Mouse (Mus musculus) intestine, embryonic 14.5 days (tissue): ENCODE measurements around the gene Prkag3. TPM values are rescaled to one million over a fixed set of nuclear protein-coding genes. Genes with fewer than 3 reads are reported as not detected.

Source experiments
- ATAC-seq: fragments of 200-750 bp; cut with Nextera tagmentation; replicated peaks from 2 replicates; pipeline ENCODE4 v1.8.0; 2017; ENCODE audit warnings: low read depth, moderate number of reproducible peaks, moderate TSS enrichment, moderate library complexity; ENCODE audit not compliant: low FRiP score, low TSS enrichment
- DNase-seq: peaks from one replicate; pipeline ENCODE4 v3.0.0-alpha.2; 2018; ENCODE audit warnings: low spot score
- H3K27ac ChIP-seq: fragments of 300-500 bp; sonication (generic); 2 replicates; pipeline ENCODE4 v1.5.1; 2014; ENCODE audit warnings: low read depth, mild to moderate bottlenecking, control low read depth
- H3K27me3 ChIP-seq: fragments of 300-500 bp; sonication (generic); replicated peaks from 2 replicates; pipeline ENCODE4 v1.6.1; 2014; ENCODE audit warnings: low read length, control low read depth; ENCODE audit not compliant: control insufficient read depth, insufficient read depth
- H3K36me3 ChIP-seq: fragments of 300-500 bp; sonication (generic); 2 replicates; pipeline ENCODE4 v1.6.1; 2014; ENCODE audit warnings: low read length, control low read depth; ENCODE audit not compliant: control insufficient read depth, insufficient read depth
- H3K4me1 ChIP-seq: fragments of 300-500 bp; sonication (generic); replicated peaks from 2 replicates; pipeline ENCODE4 v1.6.1; 2014; ENCODE audit warnings: low read length, control low read depth, mixed read lengths; ENCODE audit not compliant: control insufficient read depth, insufficient read depth
- H3K4me2 ChIP-seq: fragments of 300-500 bp; sonication (generic); 2 replicates; pipeline ENCODE4 v1.6.1; 2014; ENCODE audit warnings: low read length
- H3K4me3 ChIP-seq: fragments of 300-500 bp; sonication (generic); 2 replicates; pipeline ENCODE4 v1.5.1; 2014; ENCODE audit warnings: low read depth, low read length, control low read depth, mixed read lengths
- H3K9ac ChIP-seq: fragments of 300-500 bp; sonication (generic); 2 replicates; pipeline ENCODE4 v1.6.1; 2014; ENCODE audit warnings: mild to moderate bottlenecking, low read length
- H3K9me3 ChIP-seq: fragments of 300-500 bp; sonication (generic); 2 replicates; pipeline ENCODE4 v1.6.1; 2016; ENCODE audit warnings: low read length, control low read depth; ENCODE audit not compliant: control insufficient read depth
- WGBS: fragments of 180-500 bp; shearing (Covaris S2); extraction: QIAGEN DNeasy Blood & Tissue Kit; methylation state at CpG from one replicate; pipeline ENCODE4 v1.1.7; 2014; 5-methylcytosine and 5-hydroxymethylcytosine counted together
- polyA plus RNA-seq: library from polyadenylated mRNA; unstranded; fragments of >200 nt; fragmentation: Nextera tagmentation; extraction: Ambion mirVana; gene quantifications from 2 replicates; pipeline ENCODE4 v1.2.1, GENCODE M21; 2014

Gene Prkag3
- polyA plus RNA-seq, 1 experiment from 2014 or later, result 0.09 TPM

- ATAC-seq, result no peak
- Histone ChIP-seq H3K4me3 (no peak overlapping the region), H3K9me3 (no peaks in the 10 kb centered on the region), H3K27me3 (peaks cover 18% of the 10 kb centered on the region; the same call in 1 of the 2 replicates), H3K9ac (no peak overlapping the region), H3K27ac (no peak overlapping the region), H3K36me3 (no peaks in the 10 kb centered on the region), H3K4me2 (no peak overlapping the region), H3K4me1 (no peaks in the 10 kb centered on the region)
- no peak for DNase-seq
- 96% methylated on average over 3 of the region's 3 CpGs for WGBS
Measured at GRCm38 (mm10) chr1:74752833-74753232, 3.8 kb upstream of the Prkag3 start.

DNA sequence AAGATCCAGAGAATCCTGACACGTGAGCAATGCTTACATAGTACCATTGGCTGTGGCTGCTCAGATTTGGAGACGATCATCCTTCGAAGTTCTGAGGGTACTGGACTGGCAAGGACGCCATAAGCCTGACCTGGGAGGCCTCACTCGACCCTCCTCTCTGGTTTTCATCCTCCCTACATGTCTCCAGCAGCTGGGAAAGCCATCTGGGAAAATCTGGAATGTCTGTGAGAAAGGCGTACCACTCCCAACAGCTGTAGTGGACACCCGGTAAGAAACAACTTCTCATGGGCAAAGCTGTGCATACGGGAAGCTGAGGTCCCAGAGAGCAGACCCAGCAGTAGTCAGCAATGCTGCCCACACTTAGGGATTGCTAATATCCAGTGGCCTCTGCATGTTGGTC is 3.1 kb upstream of the Prkag3 start:
- ATAC-seq, result no peak
- DNase-seq, result no peak
- H3K4me2 ChIP-seq, result no peak overlapping the region
- no peaks in the 10 kb centered on the region for H3K36me3 ChIP-seq
- H3K27me3 ChIP-seq, result peaks cover 23% of the 10 kb centered on the region; the same call in 1 of the 2 replicates
- 84% methylated on average over 8 of the region's 8 CpGs for WGBS
- no peak overlapping the region for H3K27ac ChIP-seq
- no peak overlapping the region for H3K4me3 ChIP-seq
- H3K4me1 ChIP-seq, result no peaks in the 10 kb centered on the region
- H3K9ac ChIP-seq, result no peak overlapping the region
- no peaks in the 10 kb centered on the region for H3K9me3 ChIP-seq

GRCm38 (mm10) chr1:74750683-74751082 is 1.7 kb upstream of the Prkag3 start:
- Histone ChIP-seq H3K4me3 (no peak overlapping the region), H3K27ac (no peak overlapping the region), H3K9me3 (no peaks in the 10 kb centered on the region), H3K4me1 (no peaks in the 10 kb centered on the region), H3K36me3 (no peaks in the 10 kb centered on the region), H3K27me3 (peaks cover 23% of the 10 kb centered on the region; the same call in 1 of the 2 replicates), H3K9ac (no peak overlapping the region), H3K4me2 (no peak overlapping the region)
- WGBS, result 78% methylated on average over 4 of the region's 4 CpGs
- no peak for DNase-seq
- ATAC-seq, result no peak

- Histone ChIP-seq H3K36me3 (no peaks in the 10 kb centered on the region), H3K4me2 (0 out of 2 replicates have a peak overlapping the region, but pooled peaks have one; percentile 46), H3K27me3 (peaks cover 23% of the 10 kb centered on the region; the same call in 1 of the 2 replicates), H3K9me3 (no peaks in the 10 kb centered on the region), H3K27ac (no peak overlapping the region), H3K4me3 (no peak overlapping the region), H3K4me1 (no peaks in the 10 kb centered on the region), H3K9ac (no peak overlapping the region)
- 51% methylated on average over 7 of the region's 7 CpGs for WGBS
- no peak; the same call in 1 of the 2 replicates for ATAC-seq
- DNase-seq, result peak; percentile 58
Measured at GRCm38 (mm10) chr1:74749301-74749700, 280 bp upstream of the Prkag3 start.

- H3K9ac ChIP-seq, result no peak overlapping the region
- 57% methylated on average over 5 of the region's 5 CpGs for WGBS
- H3K4me3 ChIP-seq, result no peak overlapping the region
- no peaks in the 10 kb centered on the region for H3K4me1 ChIP-seq
- peaks cover 23% of the 10 kb centered on the region; the same call in 1 of the 2 replicates for H3K27me3 ChIP-seq
- no peak for DNase-seq
- ATAC-seq, result no peak
- no peaks in the 10 kb centered on the region for H3K36me3 ChIP-seq
- no peak overlapping the region for H3K4me2 ChIP-seq
- no peaks in the 10 kb centered on the region for H3K9me3 ChIP-seq
- no peak overlapping the region for H3K27ac ChIP-seq
Measured at GRCm38 (mm10) chr1:74747335-74747734, 1.7 kb downstream of the Prkag3 start.

GRCm38 (mm10) chr1:74740846-74741245 is 8.2 kb downstream of the Prkag3 start:
- H3K9ac ChIP-seq, result no peak overlapping the region
- WGBS, result 79% methylated on average over 7 of the region's 7 CpGs
- ATAC-seq (no peak), DNase-seq (no peak)
- no peaks in the 10 kb centered on the region for H3K27me3 ChIP-seq
- H3K27ac ChIP-seq, result no peak overlapping the region
- H3K9me3 ChIP-seq, result no peaks in the 10 kb centered on the region
- no peaks in the 10 kb centered on the region for H3K36me3 ChIP-seq
- no peak overlapping the region for H3K4me3 ChIP-seq
- H3K4me1 ChIP-seq, result no peaks in the 10 kb centered on the region
- H3K4me2 ChIP-seq, result no peak overlapping the region

GRCm38 (mm10) chr1:74737500-74737899 is 11.5 kb downstream of the Prkag3 start:
- ATAC-seq (no peak), DNase-seq (no peak)
- no peaks in the 10 kb centered on the region for H3K36me3 ChIP-seq
- 85% methylated on average over 7 of the region's 7 CpGs for WGBS
- H3K27me3 ChIP-seq, result no peaks in the 10 kb centered on the region
- no peak overlapping the region for H3K9ac ChIP-seq
- no peak overlapping the region for H3K27ac ChIP-seq
- H3K4me2 ChIP-seq, result no peak overlapping the region
- H3K4me3 ChIP-seq, result no peak overlapping the region
- H3K9me3 ChIP-seq, result no peaks in the 10 kb centered on the region
- no peaks in the 10 kb centered on the region for H3K4me1 ChIP-seq

DNA sequence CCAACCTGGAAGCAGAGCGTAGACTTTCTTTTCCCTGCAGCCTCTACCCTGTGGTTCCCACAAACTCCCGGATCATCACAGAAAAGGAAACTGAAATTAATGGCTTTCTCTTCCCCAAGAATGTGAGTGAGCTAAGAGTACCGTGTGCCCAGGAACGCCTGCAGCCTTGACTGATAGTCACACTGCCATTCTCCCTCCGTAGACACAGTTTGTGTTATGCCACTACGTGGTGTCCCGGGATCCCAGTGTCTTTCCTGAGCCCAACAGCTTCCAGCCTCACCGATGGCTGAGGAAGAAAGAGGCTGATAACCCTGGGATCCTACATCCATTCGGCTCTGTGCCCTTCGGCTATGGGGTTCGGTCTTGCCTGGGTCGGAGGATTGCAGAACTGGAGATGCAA is 12.0 kb downstream of the Prkag3 start:
- Histone ChIP-seq H3K27me3 (no peaks in the 10 kb centered on the region), H3K36me3 (no peaks in the 10 kb centered on the region), H3K4me2 (no peak overlapping the region), H3K27ac (no peak overlapping the region), H3K4me1 (no peaks in the 10 kb centered on the region), H3K9me3 (no peaks in the 10 kb centered on the region), H3K4me3 (no peak overlapping the region), H3K9ac (no peak overlapping the region)
- no peak for ATAC-seq
- DNase-seq, result no peak
- 84% methylated on average over 12 of the region's 12 CpGs for WGBS

DNA sequence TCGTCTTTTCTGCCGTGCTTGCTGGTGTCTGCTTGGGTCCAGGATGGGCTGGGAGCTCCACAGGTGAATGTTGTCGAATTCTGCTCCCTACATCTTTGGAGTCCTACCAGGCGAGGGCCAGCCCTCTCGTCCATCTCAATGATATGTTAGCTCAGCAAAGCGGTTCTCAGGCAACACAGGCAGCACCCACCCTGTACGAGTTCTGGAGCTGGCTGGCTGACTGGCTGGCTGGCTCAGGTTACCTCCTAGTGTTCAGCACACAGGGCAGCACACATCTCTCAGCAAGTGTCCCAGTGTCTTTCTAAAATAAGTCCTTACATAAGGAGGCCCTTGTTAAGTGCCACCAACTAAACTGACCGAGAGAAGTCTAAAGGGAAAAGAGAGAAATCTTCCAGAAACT is 20.6 kb downstream of the Prkag3 start:
- no peak for ATAC-seq
- H3K4me3 ChIP-seq, result no peak overlapping the region
- H3K27me3 ChIP-seq, result no peaks in the 10 kb centered on the region
- DNase-seq, result no peak
- H3K4me2 ChIP-seq, result no peak overlapping the region
- H3K9me3 ChIP-seq, result no peaks in the 10 kb centered on the region
- H3K27ac ChIP-seq, result no peak overlapping the region
- H3K36me3 ChIP-seq, result no peaks in the 10 kb centered on the region
- 60% methylated on average over 8 of the region's 8 CpGs for WGBS
- no peak overlapping the region for H3K9ac ChIP-seq
- no peaks in the 10 kb centered on the region for H3K4me1 ChIP-seq
